Mouse (Mus musculus): Measurements from ENCODE around the gene Igfbp6. TPM values are rescaled to one million over a fixed set of nuclear protein-coding genes. Genes with fewer than 3 reads are reported as not detected.

Igfbp6 gene
- 0.20 TPM in 1 of 2 replicates, not detected in the other for polyA plus RNA-seq (2016; fragmentation: Nextera tagmentation; extraction: Ambion mirVana)

DNA sequence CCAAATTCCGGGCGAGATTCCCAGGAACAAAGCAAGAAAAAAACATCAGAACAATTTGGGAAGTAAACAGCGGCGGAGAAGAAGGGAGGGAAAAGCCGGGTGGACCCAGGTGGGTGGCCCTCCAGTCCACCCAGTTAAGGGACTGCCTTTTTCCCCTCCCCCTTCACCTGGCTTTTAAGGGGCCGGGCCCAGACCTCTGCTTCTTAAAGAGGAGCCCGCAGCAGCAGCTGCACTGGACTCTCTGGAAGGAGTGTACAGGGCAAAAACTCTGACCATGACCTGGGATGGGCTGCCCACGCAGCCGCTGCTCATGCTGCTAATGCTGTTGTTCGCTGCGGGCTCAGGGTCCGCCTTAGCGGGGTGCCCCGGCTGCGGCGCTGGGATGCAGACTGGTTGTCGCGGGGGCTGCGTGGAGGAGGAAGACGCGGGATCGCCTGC is at the start of gene Igfbp6:
Gene Igfbp6, plus strand, starts transcription at position 89 of the 438 bp plus-strand sequence.
- H3K27ac ChIP-seq = no peak within 1 kb of the TSS
- no peaks in the 10 kb centered on the region for H3K36me3 ChIP-seq
- H3K4me1 ChIP-seq (replicated peaks) = peaks cover 20% of the 10 kb centered on the region
- H3K9me3 ChIP-seq = no peaks in the 10 kb centered on the region
- peak within 1 kb of the TSS; percentile 37 for H3K4me3 ChIP-seq
- DNase-seq (ENCODE audit: low spot score) = no peak
- H3K27me3 ChIP-seq (ENCODE audit: insufficient read depth, poor library complexity, severe bottlenecking) = peaks cover 63% of the 10 kb centered on the region
- WGBS = 4% methylated on average over 22 of the region's 22 CpGs

DNA sequence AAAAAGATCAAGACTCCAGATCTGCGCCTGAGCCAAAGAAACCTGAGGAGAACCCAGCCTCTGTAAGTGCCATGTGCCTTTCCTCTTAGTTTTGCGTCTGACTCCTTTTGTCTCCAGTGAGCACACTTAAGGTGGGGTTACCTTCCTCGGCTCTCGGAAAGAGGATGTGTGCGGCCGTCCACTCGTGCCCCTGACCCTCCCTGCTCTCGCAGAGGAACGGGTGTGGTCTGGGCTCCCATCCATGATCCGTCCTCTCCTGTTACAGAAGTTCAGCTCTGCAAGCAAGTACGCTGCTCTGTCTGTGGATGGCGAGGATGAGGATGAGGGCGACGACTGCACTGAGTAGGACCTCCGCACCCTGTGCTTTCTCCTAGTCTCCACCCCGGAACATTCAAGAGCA is 49.2 kb upstream of the Igfbp6 start:
- H3K36me3 ChIP-seq = peaks cover 88% of the 10 kb centered on the region
- DNase-seq (ENCODE audit: low spot score) = no peak
- H3K27ac ChIP-seq = no peak overlapping the region
- peaks cover 16% of the 10 kb centered on the region for H3K27me3 ChIP-seq (ENCODE audit: insufficient read depth, poor library complexity, severe bottlenecking)
- H3K4me3 ChIP-seq = no peak overlapping the region
- H3K9me3 ChIP-seq = no peaks in the 10 kb centered on the region
- WGBS = 89% methylated on average over 16 of the region's 16 CpGs
- peaks cover 29% of the 10 kb centered on the region for H3K4me1 ChIP-seq (replicated peaks)

DNA sequence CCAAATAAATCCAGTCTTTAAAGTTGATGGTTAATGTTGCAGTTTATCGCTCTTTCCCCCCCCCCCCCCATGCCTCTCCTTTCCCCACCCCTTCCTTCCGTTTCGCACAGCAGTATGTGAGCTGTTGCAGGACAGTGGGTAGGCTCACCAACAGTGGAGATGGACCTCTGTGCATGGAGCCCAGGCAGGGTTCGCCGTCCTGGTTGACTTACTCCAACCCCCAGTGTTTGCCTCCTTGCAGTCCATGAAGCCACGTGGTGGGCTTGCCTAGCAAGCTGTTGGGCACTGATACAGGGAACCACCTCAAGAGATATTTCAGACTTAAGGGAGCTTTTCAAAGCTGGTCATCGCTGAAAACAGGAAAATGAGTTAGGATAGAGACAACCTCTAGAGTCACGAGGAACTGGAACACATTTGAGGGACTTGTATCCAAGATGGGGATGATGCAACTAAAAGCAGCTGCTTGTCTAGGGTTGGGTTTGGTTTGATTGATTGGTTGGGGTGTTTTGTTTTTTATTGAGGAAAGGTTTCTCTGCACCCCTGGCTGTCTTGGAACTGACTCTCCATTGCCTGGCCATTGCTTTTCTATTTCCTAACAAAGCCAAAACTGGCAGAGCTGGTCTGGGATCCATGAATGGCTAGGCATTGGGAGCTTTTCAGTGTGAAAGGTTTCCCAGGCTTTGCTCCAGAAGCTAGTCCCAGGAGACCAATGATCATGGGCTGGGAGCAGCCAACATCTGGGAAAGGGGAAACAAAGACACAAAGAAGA is 46.8 kb upstream of the Igfbp6 start:
- peaks cover 65% of the 10 kb centered on the region for H3K36me3 ChIP-seq
- no peaks in the 10 kb centered on the region for H3K9me3 ChIP-seq
- WGBS = 78% methylated on average over 8 of the region's 8 CpGs
- H3K4me3 ChIP-seq = no peak overlapping the region
- DNase-seq (ENCODE audit: low spot score) = no peak
- peaks cover 32% of the 10 kb centered on the region for H3K27me3 ChIP-seq (ENCODE audit: insufficient read depth, poor library complexity, severe bottlenecking)
- H3K4me1 ChIP-seq (replicated peaks) = peaks cover 52% of the 10 kb centered on the region
- H3K27ac ChIP-seq = no peak overlapping the region

DNA sequence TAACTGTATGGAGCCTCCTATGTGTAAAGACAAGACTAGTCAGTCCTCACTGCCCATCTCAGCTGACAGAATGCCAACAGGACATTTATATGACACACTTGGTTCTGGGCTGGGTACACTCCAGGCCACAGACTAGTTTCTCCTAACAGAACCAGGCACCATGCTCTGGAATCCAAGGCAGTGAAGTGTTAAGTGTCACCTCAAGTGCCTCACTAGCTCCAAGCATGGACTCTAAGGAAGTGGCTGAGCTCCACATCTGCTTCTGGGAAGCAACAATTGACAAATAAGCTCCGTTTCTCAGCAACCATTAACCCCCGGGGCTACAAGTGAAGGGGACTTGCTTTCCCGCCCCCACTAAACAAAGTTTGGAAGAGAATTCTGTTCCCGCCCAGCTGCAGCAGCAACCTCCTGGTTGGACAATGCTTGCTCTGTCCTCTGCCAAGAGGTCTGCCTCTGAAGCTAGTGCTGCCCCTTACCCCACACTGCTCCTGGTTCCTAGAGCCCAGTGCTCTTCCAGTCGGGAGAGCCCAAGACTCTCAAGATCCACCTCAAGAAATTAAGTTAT is 46.1 kb upstream of the Igfbp6 start:
- Histone ChIP-seq H3K27ac (0 out of 2 replicates have a peak overlapping the region, but pooled peaks have one; percentile 29), H3K9me3 (no peaks in the 10 kb centered on the region), H3K4me1 (replicated peaks) (peaks cover 60% of the 10 kb centered on the region), H3K36me3 (peaks cover 57% of the 10 kb centered on the region), H3K4me3 (no peak overlapping the region), H3K27me3 (ENCODE audit: insufficient read depth, poor library complexity, severe bottlenecking) (peaks cover 39% of the 10 kb centered on the region)
- DNase-seq (ENCODE audit: low spot score) = no peak
- WGBS = 34% methylated on average over 5 of the region's 5 CpGs

DNA sequence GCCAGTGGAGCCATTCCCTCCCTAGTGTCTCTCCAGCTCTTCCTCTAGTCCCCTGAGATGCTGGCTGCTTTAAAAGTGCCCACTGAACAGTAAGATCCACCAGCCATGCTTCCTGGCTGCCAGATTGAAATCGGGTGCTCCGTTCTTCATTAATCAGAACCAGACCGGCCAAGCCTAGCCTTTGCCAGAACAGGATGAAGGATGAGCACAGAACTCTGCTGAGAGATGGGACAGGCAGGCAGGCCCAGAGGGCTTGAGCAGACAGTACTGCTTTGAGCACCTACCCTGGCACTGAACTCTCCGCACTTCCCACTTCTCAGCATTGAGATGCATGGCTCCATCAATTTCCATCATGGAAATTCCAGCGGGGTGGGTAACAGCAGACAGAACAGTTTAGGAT is 44.9 kb upstream of the Igfbp6 start:
- peaks cover 51% of the 10 kb centered on the region for H3K27me3 ChIP-seq (ENCODE audit: insufficient read depth, poor library complexity, severe bottlenecking)
- no peak overlapping the region for H3K27ac ChIP-seq
- no peak for DNase-seq (ENCODE audit: low spot score)
- peaks cover 45% of the 10 kb centered on the region for H3K36me3 ChIP-seq
- peak overlapping the region; percentile 63 for H3K4me3 ChIP-seq
- WGBS = 48% methylated on average over 5 of the region's 5 CpGs
- no peaks in the 10 kb centered on the region for H3K9me3 ChIP-seq
- peaks cover 71% of the 10 kb centered on the region for H3K4me1 ChIP-seq (replicated peaks)

DNA sequence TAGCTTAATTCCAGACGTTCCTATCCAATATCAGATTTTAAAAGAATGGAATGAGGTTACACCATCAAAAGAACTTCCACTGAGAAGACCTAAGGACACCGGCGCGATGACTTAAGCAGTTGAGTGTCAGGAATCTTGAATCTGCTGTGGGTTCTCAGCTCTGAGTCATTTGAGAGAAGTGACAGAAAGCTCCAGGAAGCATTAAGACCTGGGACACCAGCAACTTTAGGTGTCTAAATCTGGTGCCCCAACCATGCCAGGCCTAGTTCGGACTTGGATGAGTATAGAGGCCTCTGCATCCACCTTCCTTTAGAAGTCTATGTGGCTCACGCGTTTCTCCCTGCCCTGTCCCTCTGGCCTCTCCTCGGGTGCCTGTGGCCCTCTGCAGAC is 44.4 kb upstream of the Igfbp6 start:
- Histone ChIP-seq H3K4me1 (replicated peaks) (peaks cover 76% of the 10 kb centered on the region), H3K27ac (peak overlapping the region; percentile 83), H3K36me3 (peaks cover 40% of the 10 kb centered on the region), H3K27me3 (ENCODE audit: insufficient read depth, poor library complexity, severe bottlenecking) (peaks cover 56% of the 10 kb centered on the region), H3K4me3 (peak overlapping the region; percentile 63), H3K9me3 (no peaks in the 10 kb centered on the region)
- WGBS = 22% methylated on average over 8 of the region's 8 CpGs
- no peak for DNase-seq (ENCODE audit: low spot score)

DNA sequence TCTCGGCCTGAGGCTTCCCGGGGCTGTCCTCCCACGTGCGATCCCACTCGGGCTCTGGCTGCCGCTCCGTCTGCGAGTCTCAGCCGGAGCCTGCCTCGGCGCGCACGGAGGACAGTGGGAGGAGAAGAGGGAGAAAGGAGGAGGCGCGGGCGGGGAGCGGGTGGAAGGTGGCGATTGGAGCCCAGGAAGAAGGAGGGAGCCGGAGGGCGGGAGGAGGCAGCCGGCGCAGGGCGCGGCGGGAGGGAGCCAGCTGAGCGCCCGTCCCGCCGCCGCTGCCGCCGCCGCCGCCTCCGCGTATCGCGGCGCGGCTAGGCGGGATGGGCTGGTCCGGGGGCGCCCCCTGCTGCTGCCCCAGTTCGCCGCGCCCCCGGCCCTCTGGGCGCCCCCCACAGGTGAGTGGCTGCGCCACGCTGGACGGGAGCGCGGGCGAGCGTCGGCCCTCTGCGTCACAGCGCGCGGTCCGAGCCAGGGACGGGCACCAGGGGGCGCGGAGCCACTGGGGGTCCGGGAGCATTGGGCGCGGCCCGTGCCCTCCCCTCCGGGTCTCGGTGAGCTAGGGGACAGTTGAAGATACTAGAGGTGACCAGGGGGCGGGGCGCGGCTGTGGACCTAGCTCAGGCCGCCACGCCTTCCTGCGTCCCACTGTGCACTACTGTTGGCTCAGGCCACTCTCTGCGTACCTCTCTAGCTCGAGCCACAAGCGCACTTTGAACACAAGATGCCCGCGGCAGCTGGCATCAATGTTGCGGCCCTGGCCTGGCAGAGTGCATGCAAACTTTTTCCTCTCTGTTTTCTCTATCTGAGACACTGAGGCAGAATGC is 43.8 kb upstream of the Igfbp6 start, which contains the start of gene Tns2:
Gene Tns2, plus strand, starts transcription at position 253 of the 821 bp plus-strand sequence.
- peak; percentile 66 for DNase-seq (ENCODE audit: low spot score)
- H3K9me3 ChIP-seq = no peaks in the 10 kb centered on the region
- peaks cover 78% of the 10 kb centered on the region for H3K4me1 ChIP-seq (replicated peaks)
- under 1% methylated on average over 81 of the region's 82 CpGs for WGBS
- peak within 1 kb of the TSS; percentile 83 for H3K27ac ChIP-seq
- H3K27me3 ChIP-seq (ENCODE audit: insufficient read depth, poor library complexity, severe bottlenecking) = peaks cover 62% of the 10 kb centered on the region
- H3K4me3 ChIP-seq = peak within 1 kb of the TSS; percentile 63
- H3K36me3 ChIP-seq = peaks cover 34% of the 10 kb centered on the region

DNA sequence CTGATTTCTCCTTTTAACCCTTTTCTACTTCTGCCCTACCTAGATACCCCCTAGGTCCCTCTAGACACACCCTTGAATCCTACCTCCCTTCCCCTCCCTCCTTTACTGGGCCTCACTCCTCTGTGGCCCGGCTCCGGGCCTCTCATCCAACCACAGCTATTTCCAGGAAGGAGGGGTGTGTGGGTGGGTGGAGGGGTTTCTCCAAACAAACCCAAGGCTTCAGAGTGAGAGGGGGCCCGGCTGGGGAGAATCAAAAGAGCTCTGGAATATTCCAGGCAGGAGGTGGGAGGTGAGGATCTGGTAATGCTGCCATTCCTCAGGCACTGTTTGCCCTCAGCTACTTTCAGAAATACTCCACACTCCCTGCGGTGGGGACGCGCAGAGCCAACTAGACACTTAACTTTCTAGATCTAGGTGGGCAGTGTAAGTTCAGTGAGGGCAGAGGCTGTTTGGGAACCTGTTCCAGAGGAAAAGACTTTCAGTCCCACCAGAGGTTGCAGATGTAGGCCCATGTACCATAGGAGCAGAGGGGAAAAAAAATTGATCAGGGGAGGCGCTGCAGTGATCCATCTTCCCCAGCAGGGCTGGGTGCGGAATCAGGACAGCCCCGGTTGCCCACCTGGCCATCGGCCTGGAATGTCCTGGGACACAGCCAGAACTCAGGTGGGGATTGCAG is 43.0 kb upstream of the Igfbp6 start:
- WGBS = 27% methylated on average over 10 of the region's 10 CpGs
- H3K4me3 ChIP-seq = peak overlapping the region; percentile 63
- H3K27ac ChIP-seq = peak overlapping the region; percentile 71
- H3K27me3 ChIP-seq (ENCODE audit: insufficient read depth, poor library complexity, severe bottlenecking) = peaks cover 70% of the 10 kb centered on the region
- H3K36me3 ChIP-seq = peaks cover 27% of the 10 kb centered on the region
- peak; percentile 35 for DNase-seq (ENCODE audit: low spot score)
- H3K9me3 ChIP-seq = no peaks in the 10 kb centered on the region
- peaks cover 86% of the 10 kb centered on the region for H3K4me1 ChIP-seq (replicated peaks)

DNA sequence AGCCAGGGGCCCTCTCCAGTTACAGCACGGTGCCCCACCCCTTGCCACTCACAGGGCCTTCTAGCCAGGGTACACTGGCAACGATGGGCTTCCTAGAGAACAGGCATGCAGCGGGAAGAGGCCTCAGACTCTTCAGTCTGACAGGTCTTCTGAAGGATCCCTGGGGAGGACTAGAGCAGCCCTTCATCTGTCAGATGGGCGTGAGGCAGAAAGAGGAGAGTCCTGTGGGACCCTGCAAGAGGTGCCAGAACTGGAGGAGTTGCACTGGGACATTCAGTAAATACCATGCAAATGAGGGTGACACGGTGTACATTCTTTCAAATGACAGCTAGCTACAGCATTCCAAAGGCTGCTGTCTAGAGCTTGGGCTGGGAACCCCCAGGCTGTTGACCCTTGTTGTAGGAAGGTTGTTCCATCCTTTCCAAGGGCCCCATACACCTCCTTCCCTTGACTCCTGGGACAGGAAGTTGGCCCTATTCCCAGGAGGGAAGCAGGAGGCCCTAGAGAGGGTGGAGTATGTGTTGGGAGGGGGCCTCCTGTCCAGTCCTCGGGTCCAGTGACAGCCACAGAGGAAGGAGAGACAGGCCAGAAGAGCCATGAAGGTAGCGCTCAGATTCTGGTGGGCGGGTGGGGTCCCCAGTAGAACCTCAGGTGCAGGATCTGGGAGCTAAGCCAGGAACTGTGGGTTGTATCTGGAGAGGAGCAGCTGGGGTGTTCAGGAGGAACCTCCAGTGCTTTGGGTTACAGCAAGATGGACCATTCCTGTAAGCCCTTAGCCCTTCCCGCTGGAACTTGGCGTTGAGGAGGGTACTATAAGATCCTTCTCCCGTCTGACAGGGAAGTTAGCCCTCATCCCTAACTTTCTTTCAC is 42.3 kb upstream of the Igfbp6 start:
- Histone ChIP-seq H3K4me1 (replicated peaks) (peaks cover 94% of the 10 kb centered on the region), H3K27ac (peak overlapping the region; percentile 86), H3K27me3 (ENCODE audit: insufficient read depth, poor library complexity, severe bottlenecking) (peaks cover 77% of the 10 kb centered on the region), H3K36me3 (peaks cover 19% of the 10 kb centered on the region), H3K9me3 (no peaks in the 10 kb centered on the region), H3K4me3 (peak overlapping the region; percentile 63)
- 23% methylated on average over 11 of the region's 11 CpGs for WGBS
- DNase-seq (ENCODE audit: low spot score) = no peak

DNA sequence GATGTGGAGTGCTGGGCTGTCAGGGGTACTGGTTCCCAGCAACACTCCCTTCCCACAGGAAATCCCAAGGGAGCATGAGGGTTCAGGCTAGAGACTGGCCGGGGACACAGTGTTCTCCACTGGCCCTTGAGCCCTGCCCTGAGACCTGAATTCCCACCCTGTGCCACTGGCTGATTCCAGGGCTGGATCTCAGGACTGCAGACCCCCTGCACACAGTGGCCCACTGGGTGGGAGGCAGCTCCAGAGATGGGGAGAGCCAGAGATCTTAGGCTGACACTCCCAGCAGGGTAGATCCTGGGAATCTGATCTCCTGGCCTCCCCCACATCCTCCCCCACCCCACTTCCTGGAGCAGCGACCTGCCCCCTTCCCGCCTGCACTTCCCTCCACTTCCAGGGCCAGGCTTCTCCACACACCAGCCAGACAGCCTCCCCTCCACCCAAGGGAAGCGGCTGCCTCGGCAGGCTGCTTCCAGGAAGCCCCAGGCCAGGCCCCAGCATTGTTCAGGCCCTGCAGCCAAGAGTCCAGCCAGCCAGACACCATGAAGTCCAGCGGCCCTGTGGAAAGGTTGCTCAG is 41.5 kb upstream of the Igfbp6 start:
- DNase-seq (ENCODE audit: low spot score) = no peak
- 10% methylated on average over 6 of the region's 6 CpGs for WGBS
- Histone ChIP-seq H3K4me3 (peak overlapping the region; percentile 46), H3K4me1 (replicated peaks) (peaks cover 95% of the 10 kb centered on the region), H3K9me3 (no peaks in the 10 kb centered on the region), H3K36me3 (peaks cover 12% of the 10 kb centered on the region), H3K27me3 (ENCODE audit: insufficient read depth, poor library complexity, severe bottlenecking) (peaks cover 85% of the 10 kb centered on the region), H3K27ac (peak overlapping the region; percentile 86)

DNA sequence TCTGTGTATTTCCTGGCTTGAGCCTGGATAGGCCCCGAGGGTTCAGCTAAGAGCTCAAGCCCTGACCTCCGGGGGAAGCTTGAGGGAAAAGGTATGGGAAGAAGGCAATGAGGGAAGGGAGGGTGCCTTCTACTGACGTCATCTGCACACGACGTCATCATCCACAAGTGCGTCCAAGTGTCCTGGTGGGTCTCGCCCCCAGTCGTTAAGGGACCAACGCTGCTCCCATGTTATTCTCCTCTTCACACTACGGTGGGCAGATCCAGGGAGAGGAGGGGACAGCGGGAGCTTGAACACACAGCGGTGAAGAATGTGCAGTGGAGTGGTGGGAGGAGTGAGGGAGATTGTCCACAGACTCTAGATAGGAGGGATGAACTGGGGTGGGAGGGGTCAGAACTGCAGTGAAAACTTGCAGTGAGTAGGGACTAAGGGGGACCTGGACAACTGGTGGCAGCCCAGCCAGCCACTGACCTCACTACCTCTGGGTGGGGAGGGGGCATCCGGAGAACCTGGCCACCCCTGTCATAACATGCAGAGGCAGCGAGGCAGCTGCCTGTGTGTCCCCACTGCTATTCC is 40.7 kb upstream of the Igfbp6 start:
- WGBS = 7% methylated on average over 14 of the region's 14 CpGs
- Histone ChIP-seq H3K36me3 (peaks cover 3% of the 10 kb centered on the region), H3K4me1 (replicated peaks) (peaks cover 94% of the 10 kb centered on the region), H3K4me3 (peak overlapping the region; percentile 46), H3K27me3 (ENCODE audit: insufficient read depth, poor library complexity, severe bottlenecking) (peaks cover 87% of the 10 kb centered on the region), H3K9me3 (no peaks in the 10 kb centered on the region), H3K27ac (peak overlapping the region; percentile 86)
- peak; percentile 58 for DNase-seq (ENCODE audit: low spot score)

Data from hindbrain, embryonic 10.5 days (tissue).